Mouse (Mus musculus): Measurements from ENCODE around the gene Snrpb2.

DNA sequence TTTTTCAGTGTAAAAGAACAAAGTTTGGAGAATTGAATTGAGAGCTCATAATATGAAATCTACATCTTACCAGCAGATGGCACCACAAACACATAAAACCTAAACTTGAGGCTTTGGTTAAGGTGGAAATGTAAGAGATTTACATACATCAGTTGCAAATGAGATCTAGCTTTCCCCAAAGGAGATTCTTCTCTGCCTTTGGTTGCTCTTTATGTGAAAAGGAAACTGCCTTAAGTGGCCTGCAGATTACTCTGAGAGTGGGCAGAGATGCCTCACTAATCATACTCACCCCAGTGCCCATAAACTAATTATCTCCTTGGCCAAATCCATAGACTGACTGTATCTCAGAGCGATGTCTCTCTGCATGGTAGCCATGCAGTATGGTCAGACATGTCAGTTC, 51.0 kb downstream of the Snrpb2 start:
- TF ChIP-seq CTCF (conservative IDR thresholded peaks at IDR 0.05; ENCODE audit: low read length) (peak; percentile 20), POU5F1 (IDR thresholded peaks at IDR 0.05; ENCODE audit: borderline replicate concordance, low read length) (no peak)
